Mouse (Mus musculus): ENCODE data around the gene Acadsb.
"Not testable (repeated sequence)": the region's sequence is repeated elsewhere in the genome, so short reads cannot be mapped to it uniquely, and the experiment has no call there.

Gene Acadsb

GRCm38 (mm10) chr7:131410416-131411058, at the start of gene Acadsb, which contains the start of gene Ikzf5:
Gene Acadsb (plus strand): TSS chr7:131410601.
Gene Ikzf5 (minus strand): TSS chr7:131410521.
- DNase-seq (ENCODE audit: low read depth): peak; percentile 99

- DNase-seq (ENCODE audit: low read depth): no peak
Measured at GRCm38 (mm10) chr7:131362269-131362614, 48.2 kb upstream of the Acadsb start.

GRCm38 (mm10) chr7:131362615-131363300, 47.6 kb upstream of the Acadsb start, which contains the start of gene 2310057M21Rik:
Gene 2310057M21Rik (minus strand): TSS chr7:131362759.
- peak; percentile 94 for DNase-seq (ENCODE audit: low read depth)

GRCm38 (mm10) chr7:131364131-131364530, 46.3 kb upstream of the Acadsb start:
- no peak for DNase-seq (ENCODE audit: low read depth)

- peak; percentile 93 for DNase-seq (ENCODE audit: low read depth)
Measured at GRCm38 (mm10) chr7:131370648-131371469, 39.5 kb upstream of the Acadsb start, which contains the start of gene Pstk. Gene Pstk (plus strand): TSS chr7:131371141.

GRCm38 (mm10) chr7:131371470-131371860, 38.9 kb upstream of the Acadsb start:
- no peak for DNase-seq (ENCODE audit: low read depth)

- DNase-seq (ENCODE audit: low read depth): peak; percentile 49
Measured at GRCm38 (mm10) chr7:131371880-131372651, 38.3 kb upstream of the Acadsb start.

GRCm38 (mm10) chr7:131391761-131392160, 18.6 kb upstream of the Acadsb start:
- DNase-seq (ENCODE audit: low read depth): not testable (repeated sequence)

GRCm38 (mm10) chr7:131409321-131409987, 947 bp upstream of the Acadsb start:
- DNase-seq (ENCODE audit: low read depth): peak; percentile 42

GRCm38 (mm10) chr7:131409988-131410385, 414 bp upstream of the Acadsb start:
- no peak for DNase-seq (ENCODE audit: low read depth)

GRCm38 (mm10) chr7:131411221-131411940, 980 bp downstream of the Acadsb start:
- peak; percentile 15 for DNase-seq (ENCODE audit: low read depth)

GRCm38 (mm10) chr7:131411941-131412270, 1.5 kb downstream of the Acadsb start:
- no peak for DNase-seq (ENCODE audit: low read depth)

GRCm38 (mm10) chr7:131416742-131417141, 6.3 kb downstream of the Acadsb start:
- DNase-seq (ENCODE audit: low read depth): not testable (repeated sequence)

- DNase-seq (ENCODE audit: low read depth): no peak
Measured at GRCm38 (mm10) chr7:131417605-131418004, 7.2 kb downstream of the Acadsb start.

GRCm38 (mm10) chr7:131424912-131425311, 14.5 kb downstream of the Acadsb start:
- no peak for DNase-seq (ENCODE audit: low read depth)

GRCm38 (mm10) chr7:131427331-131427730, 16.9 kb downstream of the Acadsb start:
- DNase-seq (ENCODE audit: low read depth): no peak

GRCm38 (mm10) chr7:131432244-131432643, 21.8 kb downstream of the Acadsb start:
- no peak for DNase-seq (ENCODE audit: low read depth)

GRCm38 (mm10) chr7:131434276-131434675, 23.9 kb downstream of the Acadsb start:
- DNase-seq (ENCODE audit: low read depth): no peak

- no peak for DNase-seq (ENCODE audit: low read depth)
Measured at GRCm38 (mm10) chr7:131437051-131437450, 26.6 kb downstream of the Acadsb start.

GRCm38 (mm10) chr7:131456714-131457113, 46.3 kb downstream of the Acadsb start:
- DNase-seq (ENCODE audit: low read depth): no peak
